Comparison of ENCODE assay signal across 9 mouse cellular contexts in the genomic region with DNA sequence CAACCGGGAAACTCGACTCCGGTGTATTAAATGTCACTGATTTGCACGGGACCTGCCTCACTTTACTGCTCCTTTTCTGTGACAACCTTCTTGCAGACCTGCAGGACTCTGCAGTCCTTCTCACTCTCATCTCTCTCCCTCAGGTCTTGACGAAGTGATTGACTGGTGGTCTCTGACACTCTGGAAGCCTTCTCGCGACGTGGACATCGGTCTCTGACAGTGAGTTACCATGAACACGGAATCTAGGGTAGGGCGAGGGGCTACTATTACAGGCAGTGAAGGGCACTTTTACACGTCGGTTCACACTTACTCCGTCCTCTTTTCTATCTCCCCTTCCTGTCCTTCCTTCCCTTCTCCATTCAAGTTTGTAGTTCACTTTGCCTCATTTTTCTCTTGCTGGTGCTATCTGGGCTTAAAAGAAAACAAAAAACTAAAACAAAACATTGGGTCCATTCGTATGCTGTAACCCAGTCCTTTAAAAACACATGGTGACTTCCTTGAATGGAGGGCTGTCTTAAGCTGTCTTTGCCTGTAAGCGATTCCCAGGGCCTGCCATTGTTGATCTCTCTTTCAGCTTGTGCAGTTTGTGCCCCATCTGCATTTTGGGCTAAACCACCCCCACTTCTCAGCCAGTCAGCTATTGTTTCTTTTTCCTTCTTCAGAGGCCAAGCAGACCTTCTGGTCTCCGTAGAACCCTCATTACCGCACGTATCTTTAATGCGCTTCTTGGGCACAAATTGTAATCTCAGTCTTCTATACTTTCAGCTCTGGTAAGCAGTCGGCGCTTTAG. TPM values are rescaled to one million over a fixed set of nuclear protein-coding genes. Genes with fewer than 3 reads are reported as not detected.
DNase-seq lines count a peak whose midpoint lies in the region; ATAC-seq and TF ChIP-seq lines count a peak whose summit lies in the region.
"Had no signal": no experiment of that assay in that cellular context is flagged by ENCODE, and none has a peak within 500 bp of the region (broad histone marks: within the 10 kb centered on the region; RNA-seq: fewer than 3 reads in every experiment).

No protein-coding gene starts in this region.

- H3K36me3 ChIP-seq in kidney, embryonic 16.5 days (ENCODE audit: insufficient read depth, low read length), result no peaks in the 10 kb centered on the region
- no peaks in the 10 kb centered on the region for H3K36me3 ChIP-seq in embryonic facial prominence, embryonic 14.5 days (ENCODE audit: control insufficient read depth, insufficient read depth, low read length)
- H3K36me3 ChIP-seq in limb, embryonic 10.5 days, result no peaks in the 10 kb centered on the region
- no peaks in the 10 kb centered on the region for H3K36me3 ChIP-seq in neural tube, embryonic 15.5 days
- no peaks in the 10 kb centered on the region for H3K36me3 ChIP-seq in thymus, adult 2 months (ENCODE audit: control insufficient read depth, insufficient read depth, low read length)

- no peak overlapping the region for H3K27ac ChIP-seq in kidney, embryonic 16.5 days (ENCODE audit: low read length)
- H3K27ac ChIP-seq in embryonic facial prominence, embryonic 14.5 days (replicated peaks; ENCODE audit: low read depth, low read length), result no peak overlapping the region
- no peak overlapping the region for H3K27ac ChIP-seq in limb, embryonic 10.5 days
- H3K27ac ChIP-seq in neural tube, embryonic 15.5 days (replicated peaks), result no peak overlapping the region
- H3K27ac ChIP-seq in thymus, adult 2 months (ENCODE audit: control insufficient read depth, insufficient read depth, low read length), result no peak overlapping the region

- WGBS in kidney, embryonic 16.5 days, result 9% methylated on average over 22 of the region's 22 CpGs
- 7% methylated on average over 22 of the region's 22 CpGs for WGBS in embryonic facial prominence, embryonic 14.5 days
- WGBS in limb, embryonic 10.5 days, result 8% methylated on average over 22 of the region's 22 CpGs
- 6% methylated on average over 22 of the region's 22 CpGs for WGBS in neural tube, embryonic 15.5 days
- 35% methylated on average over 22 of the region's 22 CpGs for WGBS in thymus, adult 2 months

- no peak for TF ChIP-seq POLR2A in thymus, adult 2 months (IDR thresholded peaks at IDR 0.05; ENCODE audit: control insufficient read depth, extremely low read depth, insufficient read depth, low read length, poor library complexity)

- H3K4me1 ChIP-seq in kidney, embryonic 16.5 days (ENCODE audit: insufficient read depth, low read length), result peaks cover 32% of the 10 kb centered on the region
- peaks cover 17% of the 10 kb centered on the region for H3K4me1 ChIP-seq in embryonic facial prominence, embryonic 14.5 days (ENCODE audit: control insufficient read depth, insufficient read depth, low read length)
- peaks cover 31% of the 10 kb centered on the region for H3K4me1 ChIP-seq in limb, embryonic 10.5 days
- H3K4me1 ChIP-seq in neural tube, embryonic 15.5 days, result peaks cover 26% of the 10 kb centered on the region
- H3K4me1 ChIP-seq in thymus, adult 2 months (replicated peaks; ENCODE audit: control insufficient read depth, insufficient read depth, low read length), result no peaks in the 10 kb centered on the region

- no peak for TF ChIP-seq CTCF in thymus, adult 2 months (IDR thresholded peaks at IDR 0.05; ENCODE audit: borderline replicate concordance, control insufficient read depth, extremely low read depth, insufficient read depth, low read length, poor library complexity)

- H3K9me3 ChIP-seq in kidney, embryonic 16.5 days (ENCODE audit: low read length), result no peaks in the 10 kb centered on the region
- H3K9me3 ChIP-seq in embryonic facial prominence, embryonic 14.5 days (ENCODE audit: control insufficient read depth, low read length), result no peaks in the 10 kb centered on the region
- no peaks in the 10 kb centered on the region for H3K9me3 ChIP-seq in limb, embryonic 10.5 days (replicated peaks)
- H3K9me3 ChIP-seq in neural tube, embryonic 15.5 days (replicated peaks), result no peaks in the 10 kb centered on the region

- peak overlapping the region; percentile 53 for H3K4me3 ChIP-seq in kidney, embryonic 16.5 days (ENCODE audit: low read length)
- H3K4me3 ChIP-seq in embryonic facial prominence, embryonic 14.5 days (ENCODE audit: low read depth, low read length), result peak overlapping the region; percentile 41
- peak overlapping the region; percentile 38 for H3K4me3 ChIP-seq in limb, embryonic 10.5 days
- peak overlapping the region; percentile 43 for H3K4me3 ChIP-seq in neural tube, embryonic 15.5 days (replicated peaks)
- no peak overlapping the region for H3K4me3 ChIP-seq in thymus, adult 2 months (ENCODE audit: control insufficient read depth, insufficient read depth, low read length)

- DNase-seq in kidney, postnatal 14 days, result no peak
- no peak for DNase-seq in embryonic facial prominence, embryonic 14.5 days (ENCODE audit: low spot score)
- peak; percentile 33 for DNase-seq in limb, embryonic 10.5 days (ENCODE audit: low spot score)
- no peak for DNase-seq in thymus, adult 2 months
- no peak for DNase-seq in natural killer cell, adult 2 months (ENCODE audit: low spot score in 2 of 2)
- DNase-seq: gastrocnemius, postnatal 10 days had no signal

- H3K9ac ChIP-seq in kidney, embryonic 16.5 days (replicated peaks; ENCODE audit: low read length), result no peak overlapping the region
- 0 out of 2 replicates have a peak overlapping the region, but pooled peaks have one; percentile 51 for H3K9ac ChIP-seq in embryonic facial prominence, embryonic 14.5 days (ENCODE audit: low read depth, low read length)
- no peak overlapping the region; the same call in 1 of the 2 replicates for H3K9ac ChIP-seq in neural tube, embryonic 15.5 days (replicated peaks)

- H3K4me2 ChIP-seq in kidney, embryonic 16.5 days (replicated peaks; ENCODE audit: low read depth, low read length), result peak overlapping the region; percentile 77
- H3K4me2 ChIP-seq in embryonic facial prominence, embryonic 14.5 days (ENCODE audit: low read depth, low read length), result peak overlapping the region; percentile 89
- H3K4me2 ChIP-seq in neural tube, embryonic 15.5 days, result peak overlapping the region; percentile 94

- no peak for ATAC-seq in kidney, embryonic 16.5 days (ENCODE audit: low FRiP score, low TSS enrichment)
- ATAC-seq in embryonic facial prominence, embryonic 14.5 days (ENCODE audit: low read depth), result no peak
- ATAC-seq in neural tube, embryonic 15.5 days (ENCODE audit: low FRiP score), result no peak
- no peak for ATAC-seq in granulocyte monocyte progenitor cell, adult 5-6 weeks (replicated peaks; ENCODE audit: poor library complexity, severe bottlenecking)

- peaks cover 44% of the 10 kb centered on the region for H3K27me3 ChIP-seq in kidney, embryonic 16.5 days (ENCODE audit: insufficient read depth, low read length)
- peaks cover 58% of the 10 kb centered on the region for H3K27me3 ChIP-seq in embryonic facial prominence, embryonic 14.5 days (replicated peaks; ENCODE audit: control insufficient read depth, insufficient read depth, low read length)
- H3K27me3 ChIP-seq in limb, embryonic 10.5 days (ENCODE audit: low read depth, poor library complexity, severe bottlenecking), result peaks cover 71% of the 10 kb centered on the region
- H3K27me3 ChIP-seq in neural tube, embryonic 15.5 days (replicated peaks), result peaks cover 37% of the 10 kb centered on the region
- H3K27me3 ChIP-seq in thymus, adult 2 months (ENCODE audit: control insufficient read depth, insufficient read depth, low read length), result peaks cover 7% of the 10 kb centered on the region; the same call in 1 of the 2 replicates

RNA-seq across cellular contexts. Expression of gene Upp1, which starts 1.5 kb away (rescaled TPM):
- 16.0 and 16.1 TPM in 2 replicates for polyA plus RNA-seq in kidney, embryonic 16.5 days (2015; fragmentation: Nextera tagmentation; extraction: Ambion mirVana)
- 6.7 and 8.5 TPM in 2 replicates for polyA plus RNA-seq in embryonic facial prominence, embryonic 14.5 days (2014; fragmentation: Nextera tagmentation; extraction: Ambion mirVana)
- polyA plus RNA-seq in limb, embryonic 10.5 days (2016; fragmentation: Nextera tagmentation; extraction: Ambion mirVana), result 5.0 and 5.2 TPM in 2 replicates
- 8.0 and 10.2 TPM in 2 replicates for polyA plus RNA-seq in neural tube, embryonic 15.5 days (2015; fragmentation: Nextera tagmentation; extraction: Ambion mirVana)
- polyA plus RNA-seq in thymus, adult 2 months (2012; rRNA removed), result 5.2 and 6.1 TPM in 2 replicates
- not detected in 2 replicates for total RNA-seq in granulocyte monocyte progenitor cell, adult 5-6 weeks (2014; fragmentation: Nextera tagmentation)
- total RNA-seq in granulocyte monocyte progenitor cell, adult 5-6 weeks (2017), result not detected in 2 replicates
